Mouse (Mus musculus) right cerebral cortex, postnatal 36 days (tissue): ENCODE results near the gene Lypla2.

Experiments used
- DNase-seq, 2 experiments: peaks; one replicate each; pipeline ENCODE4 v3.0.0; 2022; ENCODE audit warnings: low spot score in 2 of 2, mixed read lengths in 1 of 2

Gene Lypla2

DNA sequence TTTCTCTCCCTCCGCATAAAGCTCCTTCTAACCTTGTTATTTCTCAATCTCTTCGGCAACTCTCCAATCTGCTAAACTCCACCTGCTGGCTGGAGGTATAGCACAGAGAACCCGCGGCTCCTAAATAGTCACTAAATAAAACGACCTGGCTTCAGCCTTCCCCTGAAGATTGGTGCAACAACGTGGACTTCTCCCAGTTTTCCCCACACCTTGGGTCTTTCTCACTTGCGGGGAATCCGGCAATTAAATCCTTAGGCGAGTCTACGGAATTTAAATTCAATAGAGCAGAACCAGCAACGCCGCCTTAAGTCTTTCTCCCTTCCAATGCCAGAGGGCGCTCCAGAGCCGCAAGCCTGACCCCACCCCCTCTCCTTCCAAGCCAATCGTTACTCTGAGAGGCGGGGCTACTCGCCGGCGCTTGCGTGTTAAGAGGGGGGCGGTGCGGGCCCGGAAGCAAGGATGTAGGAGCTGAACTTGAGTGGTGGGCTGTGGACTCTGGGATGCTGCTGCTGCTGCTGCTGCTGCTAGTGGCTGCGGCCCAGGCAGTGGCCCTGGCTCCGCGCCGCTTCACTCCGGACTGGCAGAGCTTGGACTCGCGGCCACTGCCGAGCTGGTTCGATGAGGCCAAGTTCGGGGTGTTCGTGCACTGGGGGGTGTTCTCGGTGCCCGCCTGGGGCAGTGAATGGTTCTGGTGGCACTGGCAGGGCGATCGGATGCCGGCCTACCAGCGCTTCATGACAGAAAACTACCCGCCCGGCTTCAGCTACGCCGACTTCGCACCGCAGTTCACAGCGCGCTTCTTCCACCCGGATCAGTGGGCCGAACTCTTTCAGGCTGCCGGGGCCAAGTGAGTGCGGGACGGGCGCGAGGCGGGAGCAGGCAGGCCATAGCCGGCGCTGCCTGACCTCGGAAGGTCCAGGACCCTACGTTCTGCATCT lies 51.9 kb downstream of the Lypla2 start, which contains the start of gene Fuca1:
Fuca1 (plus strand) TSS at position 432 of the 938 bp plus-strand sequence.
- DNase-seq: peak; percentile 89 to 90

DNA sequence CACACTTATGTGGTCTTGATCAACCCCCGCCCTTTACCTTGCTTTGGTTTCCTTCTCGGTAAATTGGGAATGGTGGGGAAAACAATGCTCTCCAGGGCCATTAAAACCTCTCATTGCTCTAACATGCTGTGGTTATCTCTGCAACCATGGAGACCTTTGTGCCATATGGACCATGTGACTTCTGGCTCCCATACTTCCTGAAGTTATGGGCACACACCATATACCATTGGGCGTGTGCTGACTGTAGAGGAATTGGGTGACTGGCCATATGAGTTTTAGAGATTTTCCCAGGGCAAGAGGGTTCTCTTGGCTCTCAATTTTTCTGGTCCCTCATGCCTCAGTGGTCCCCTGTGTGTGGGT lies 53.2 kb downstream of the Lypla2 start:
- no peak for DNase-seq

DNA sequence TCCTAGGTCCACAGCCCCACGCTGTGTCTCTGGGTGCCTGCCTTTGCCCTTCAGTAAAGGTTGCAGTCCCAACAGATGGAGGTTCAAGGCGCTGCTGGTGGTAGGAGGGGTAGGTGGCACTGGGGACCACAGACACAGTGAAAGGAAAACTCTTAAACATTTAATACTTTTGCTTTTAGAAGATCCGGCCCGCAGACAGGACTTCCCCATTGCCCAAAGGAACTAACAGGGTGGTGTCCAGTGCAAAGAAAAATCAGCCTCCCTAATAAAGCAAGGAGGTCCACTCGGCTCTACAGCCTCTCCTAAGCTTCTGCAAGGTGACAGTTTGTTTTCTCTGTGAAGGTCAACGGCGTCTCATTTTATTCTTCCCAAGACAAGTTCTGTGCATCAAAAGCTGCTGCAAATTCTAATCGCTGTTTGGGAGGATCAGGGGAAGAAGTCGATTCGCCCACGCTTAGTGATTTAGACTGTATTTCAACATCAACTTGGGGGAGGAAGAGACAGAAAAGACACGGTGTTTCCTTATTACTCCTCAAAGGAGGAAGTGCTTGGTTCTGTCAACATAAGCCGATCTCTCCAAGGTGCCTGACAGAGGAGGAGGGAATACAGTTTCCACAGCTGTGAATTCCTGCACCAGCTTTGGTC lies 53.7 kb downstream of the Lypla2 start:
- DNase-seq: no peak
